Mouse (Mus musculus) spleen, postnatal 10 days (tissue): ENCODE results near the gene Mtmr3.

Source experiments
- DNase-seq, 2 experiments: peaks; one replicate each; pipeline ENCODE4 v3.0.0; 2021 to 2022; ENCODE audit warnings: low spot score in 2 of 2

Mtmr3 gene

DNA sequence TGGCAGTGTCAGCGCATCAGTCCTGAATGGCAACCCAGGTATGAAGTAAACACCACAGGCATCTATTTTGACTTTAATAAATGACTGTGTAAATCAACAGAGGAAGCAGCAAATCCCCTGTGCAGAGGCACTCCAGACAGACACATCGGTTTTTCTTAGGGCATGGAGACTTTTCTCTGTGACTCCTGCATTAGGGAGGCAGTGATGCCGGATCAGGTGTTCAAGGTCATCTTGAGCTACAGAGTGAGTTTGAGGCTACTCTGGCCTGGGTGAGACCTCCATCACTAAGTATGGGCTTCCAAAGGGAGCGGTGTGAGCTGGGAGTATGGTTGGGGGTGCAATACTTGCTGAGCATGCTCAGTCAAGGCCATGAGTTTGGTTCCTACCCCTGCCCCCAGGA lies 130.0 kb downstream of the Mtmr3 start:
- no peak for DNase-seq

DNA sequence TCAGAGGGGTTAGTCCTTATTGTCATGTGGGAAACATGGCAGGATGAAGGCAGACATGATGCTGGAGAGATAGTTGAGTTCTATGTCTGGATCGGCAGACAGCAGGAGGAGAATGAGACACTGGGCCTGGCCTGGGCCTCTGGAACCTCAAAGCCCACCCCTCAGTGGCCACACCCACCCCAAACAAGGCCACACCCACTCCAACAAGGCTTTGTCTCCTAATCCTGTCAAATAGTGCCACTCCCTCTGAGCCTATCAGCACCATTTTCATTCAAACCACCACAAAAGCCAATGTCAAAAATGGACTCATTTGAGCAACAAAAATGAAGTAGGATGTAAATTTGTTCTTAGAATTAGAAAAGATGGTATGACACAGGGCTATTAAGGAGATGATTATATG lies 130.5 kb downstream of the Mtmr3 start:
- DNase-seq: no peak

DNA sequence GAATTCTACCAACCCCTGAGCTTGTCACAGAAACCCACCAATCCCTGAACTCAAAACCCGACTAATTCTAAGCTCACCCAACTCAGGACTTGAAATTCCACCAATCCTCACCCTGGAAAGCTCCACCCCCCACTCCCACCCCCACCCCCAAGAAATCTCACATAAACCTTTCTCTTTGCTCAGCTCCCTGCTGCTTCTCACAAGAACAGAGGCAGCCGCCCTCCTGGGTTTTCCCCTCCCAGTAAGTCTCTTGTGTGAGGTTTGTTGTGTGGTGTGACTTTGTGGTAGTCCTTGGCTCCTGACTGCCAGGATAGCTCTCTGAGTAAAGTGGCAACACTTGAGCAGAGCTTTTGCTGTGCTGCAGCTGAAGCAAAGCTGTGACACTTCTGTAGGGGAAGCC lies 131.8 kb downstream of the Mtmr3 start:
- DNase-seq: no peak

DNA sequence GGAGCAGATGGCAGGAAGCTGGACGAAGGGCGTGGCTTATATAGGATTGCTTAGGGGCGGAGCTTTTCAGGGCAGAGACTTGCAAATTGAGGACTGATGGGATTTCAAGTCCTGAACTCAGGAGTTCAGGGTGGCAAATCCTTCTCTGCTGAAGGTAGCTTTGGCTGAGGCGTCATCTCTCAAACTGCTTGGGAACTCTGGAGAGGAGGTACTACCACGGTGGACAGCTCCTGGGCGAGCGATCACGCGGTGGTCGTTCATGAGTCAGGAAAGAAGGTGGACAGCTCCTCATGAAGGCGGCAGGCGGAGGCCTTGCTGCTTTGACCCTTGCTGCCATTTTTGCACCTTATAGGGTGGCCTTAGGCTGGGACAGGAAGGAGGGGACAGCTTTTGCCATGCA lies 133.5 kb downstream of the Mtmr3 start:
- DNase-seq: no peak

DNA sequence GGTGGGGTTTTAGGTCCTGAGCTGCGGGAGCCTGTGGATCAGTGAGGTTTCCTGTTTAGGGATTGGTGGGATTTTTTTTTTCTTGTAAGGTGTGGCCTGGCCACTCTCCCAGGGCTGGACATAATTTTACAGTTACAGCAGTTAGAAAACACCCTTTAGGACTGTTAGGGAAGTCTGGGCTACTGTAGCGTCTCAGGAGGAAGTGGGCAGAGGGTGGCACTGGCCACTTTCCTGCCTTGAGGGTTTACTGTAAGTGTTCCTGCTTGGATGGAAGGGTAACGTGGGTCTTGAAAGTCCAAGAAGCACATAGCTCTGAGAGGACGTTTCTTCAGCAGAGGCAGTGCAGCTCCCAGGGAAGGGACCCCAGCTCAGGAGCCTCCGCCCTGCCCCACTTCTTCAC lies 134.0 kb downstream of the Mtmr3 start:
- no peak for DNase-seq

DNA sequence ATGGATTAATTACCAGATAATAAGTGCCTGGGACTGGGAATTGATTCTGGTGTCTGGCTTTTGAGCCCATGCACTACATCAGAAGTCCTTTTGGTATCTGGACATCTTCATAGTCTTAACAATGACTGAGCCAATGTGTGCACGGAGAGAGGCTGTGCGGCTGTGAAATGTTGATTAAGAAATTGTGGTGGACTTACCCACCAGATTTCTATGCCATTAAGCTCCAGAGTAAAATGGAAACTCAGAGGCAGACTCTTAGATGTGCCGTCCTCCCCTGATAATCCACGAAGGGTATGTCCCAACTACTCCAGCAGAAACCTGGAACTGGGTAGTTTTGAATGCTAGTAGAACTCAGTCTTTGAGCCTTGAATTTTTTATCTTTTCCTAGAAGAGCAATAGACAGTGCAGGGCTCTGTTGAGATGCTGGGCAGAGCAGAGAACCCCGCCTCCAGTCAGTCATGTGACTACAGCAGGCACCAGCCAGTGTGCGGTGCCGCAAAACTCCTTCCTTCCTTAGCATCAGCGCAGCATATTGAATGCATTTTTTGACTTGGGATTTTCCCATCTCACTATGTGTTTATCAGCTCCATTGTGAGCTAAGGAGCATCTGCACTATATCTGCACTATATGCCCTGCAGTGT lies 139.6 kb downstream of the Mtmr3 start:
- DNase-seq: no peak

DNA sequence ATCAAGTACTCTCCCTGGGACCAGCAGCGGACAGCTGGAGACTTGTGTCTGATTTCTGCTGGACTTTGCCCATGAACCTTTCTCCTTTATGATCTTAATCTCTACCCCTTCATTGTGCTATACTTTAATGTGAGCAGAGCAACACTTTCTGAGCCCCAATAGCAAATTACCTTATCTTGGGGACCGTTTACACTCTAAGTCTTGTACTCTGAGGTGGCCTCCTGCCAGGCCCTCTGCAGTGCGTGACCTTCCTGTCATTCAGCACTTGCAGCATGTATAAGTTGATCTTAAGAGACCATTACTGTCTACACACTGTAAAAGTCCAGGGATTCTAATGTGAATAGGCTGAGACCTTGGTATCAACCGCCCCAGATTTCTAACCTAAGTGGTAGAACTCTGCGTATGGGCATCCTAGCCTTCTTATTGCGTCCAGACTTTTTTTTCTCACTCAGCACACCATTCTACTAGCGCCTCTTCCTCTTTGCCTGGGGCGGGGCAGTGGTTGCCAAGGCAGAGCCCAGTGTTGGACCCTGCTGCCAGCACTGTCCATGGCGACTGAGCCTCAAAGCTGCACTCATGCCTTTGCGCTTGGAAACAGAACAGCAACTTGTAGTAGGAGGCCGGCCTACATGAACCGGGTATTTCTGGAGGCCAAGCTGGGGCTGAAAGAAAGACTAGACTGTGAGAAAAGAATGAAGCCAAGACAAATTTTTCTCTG lies 142.0 kb downstream of the Mtmr3 start:
- no peak for DNase-seq

DNA sequence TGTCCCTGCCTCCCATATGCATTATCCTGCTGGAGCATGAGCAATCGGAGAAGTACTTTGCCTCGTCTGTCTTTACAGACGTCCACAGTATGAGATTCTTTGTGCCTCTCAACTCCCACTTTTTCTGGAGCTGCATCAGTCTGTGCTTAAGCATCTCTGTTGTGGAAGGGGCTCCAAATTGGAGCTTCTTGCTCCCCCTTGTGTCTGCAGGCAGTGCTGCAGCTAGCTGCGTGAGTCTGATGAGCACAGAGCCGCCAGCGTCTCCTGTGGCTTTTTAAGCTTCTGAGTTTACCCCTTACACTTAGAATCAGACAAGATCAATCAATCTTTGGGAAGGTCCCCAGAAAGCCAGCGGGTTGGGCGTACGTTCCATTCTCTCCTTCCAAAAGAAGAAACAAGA lies 143.5 kb downstream of the Mtmr3 start:
- DNase-seq: peak; percentile 35 to 70

DNA sequence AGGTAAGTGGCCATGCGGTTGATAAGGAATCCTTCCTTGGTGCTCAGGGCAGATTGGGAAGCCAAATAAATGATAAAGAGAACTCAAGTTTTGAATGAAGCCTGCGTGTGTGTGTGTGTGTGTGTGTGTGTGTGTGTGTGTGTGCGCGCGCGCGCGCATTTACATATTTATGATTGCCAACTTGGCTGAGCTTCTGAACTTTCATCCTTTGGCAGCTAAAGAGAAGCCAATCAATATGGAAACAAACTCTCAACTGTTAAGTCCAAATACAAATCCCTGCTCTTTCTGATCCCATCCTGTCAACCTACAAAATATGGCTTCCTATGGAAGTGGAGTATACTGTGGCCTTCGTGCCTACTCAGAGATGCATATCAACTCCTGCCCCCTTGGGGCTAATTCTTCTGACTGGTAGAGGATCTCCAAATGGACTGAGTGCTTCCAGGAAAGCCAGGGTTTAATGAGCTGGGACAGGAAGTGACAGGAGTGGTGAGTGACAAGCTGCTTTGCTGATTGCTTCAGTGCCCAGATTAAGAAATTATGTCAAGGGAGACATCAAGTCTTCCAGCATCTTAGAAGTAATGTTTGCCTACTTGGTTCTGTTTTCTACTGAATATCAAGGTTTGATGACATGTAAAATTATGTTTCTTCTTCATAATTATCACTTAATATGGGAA lies 148.3 kb downstream of the Mtmr3 start:
- DNase-seq: no peak

DNA sequence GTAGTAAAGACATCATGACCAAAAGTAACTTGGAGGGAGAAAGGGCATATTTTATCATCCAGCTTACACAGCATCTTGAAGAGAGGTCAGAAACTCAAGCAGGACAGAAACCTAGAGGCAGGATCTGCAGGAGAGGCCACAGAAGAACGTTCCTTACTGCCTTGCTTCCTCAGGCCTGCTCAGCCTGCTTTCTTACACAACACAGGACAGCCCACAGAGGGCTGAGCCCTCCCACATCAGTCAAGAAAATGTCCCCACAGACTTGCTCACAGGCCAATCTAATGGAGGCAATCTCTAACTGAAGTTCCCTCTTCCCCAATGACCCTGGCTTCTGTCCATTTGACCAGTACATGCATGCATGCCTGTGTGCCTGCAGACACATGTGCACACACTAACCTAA lies 152.4 kb downstream of the Mtmr3 start:
- no peak for DNase-seq

DNA sequence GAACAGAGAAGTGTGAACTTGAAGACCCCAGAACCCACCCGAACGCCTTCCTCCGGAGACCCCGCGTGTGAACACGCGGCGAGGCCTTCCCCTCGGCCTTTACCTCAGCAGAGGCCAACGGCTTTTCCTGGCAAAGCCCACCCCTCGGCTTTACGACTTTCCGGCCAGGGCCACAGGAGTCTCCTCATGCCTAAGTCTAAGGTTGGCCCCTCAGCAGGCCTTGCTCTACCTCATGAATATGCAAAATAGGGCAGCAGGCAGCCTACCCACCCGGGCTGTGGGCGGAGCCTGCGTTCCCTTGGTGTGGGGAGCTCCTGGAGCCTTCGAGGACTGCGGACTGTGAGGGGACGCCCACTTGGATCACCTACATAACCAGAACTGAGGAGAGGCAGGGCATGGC lies 153.7 kb downstream of the Mtmr3 start, which contains the start of gene Hormad2:
TSS of gene Hormad2 (minus strand) at position 128 of the 400 bp plus-strand sequence.
- peak in 1 of 2 experiments; percentile 47 for DNase-seq

DNA sequence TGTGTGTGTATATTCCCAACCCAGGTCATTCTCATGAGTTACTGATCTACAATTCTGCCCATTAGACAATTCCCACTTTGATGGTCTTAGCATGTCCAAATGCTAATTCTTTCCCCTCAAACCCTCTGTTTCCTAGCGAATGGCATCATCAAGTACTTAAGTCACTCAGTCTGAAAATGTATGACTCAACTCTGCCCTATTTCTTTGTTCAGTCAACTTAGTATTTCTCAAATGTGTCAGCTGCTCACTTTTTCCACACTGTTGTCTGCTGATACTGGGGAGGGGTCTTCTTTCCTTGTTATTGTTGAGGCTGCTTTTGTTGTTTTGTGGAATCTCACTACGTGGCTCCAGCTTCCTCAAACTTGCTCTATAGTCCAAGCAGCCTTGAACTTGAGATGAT lies 156.5 kb downstream of the Mtmr3 start:
- DNase-seq: no peak

DNA sequence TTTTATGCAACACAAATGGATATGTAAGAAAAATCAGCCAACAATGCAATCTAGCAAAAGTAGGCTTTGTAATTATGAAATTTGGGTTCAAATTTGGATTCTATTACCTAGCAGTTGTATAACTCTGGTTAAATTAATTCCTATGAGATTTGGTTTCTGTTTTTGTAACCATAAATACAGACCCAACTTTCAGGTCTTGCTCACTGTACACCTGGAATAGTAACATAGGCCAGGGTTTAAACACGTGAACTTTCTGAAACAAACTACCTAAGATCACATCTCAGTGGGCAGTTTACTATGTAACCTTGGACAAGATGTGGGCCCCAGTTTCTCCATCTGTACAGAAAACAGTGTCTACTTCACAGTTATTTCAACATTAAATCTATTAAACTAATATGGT lies 157.3 kb downstream of the Mtmr3 start:
- no peak for DNase-seq

DNA sequence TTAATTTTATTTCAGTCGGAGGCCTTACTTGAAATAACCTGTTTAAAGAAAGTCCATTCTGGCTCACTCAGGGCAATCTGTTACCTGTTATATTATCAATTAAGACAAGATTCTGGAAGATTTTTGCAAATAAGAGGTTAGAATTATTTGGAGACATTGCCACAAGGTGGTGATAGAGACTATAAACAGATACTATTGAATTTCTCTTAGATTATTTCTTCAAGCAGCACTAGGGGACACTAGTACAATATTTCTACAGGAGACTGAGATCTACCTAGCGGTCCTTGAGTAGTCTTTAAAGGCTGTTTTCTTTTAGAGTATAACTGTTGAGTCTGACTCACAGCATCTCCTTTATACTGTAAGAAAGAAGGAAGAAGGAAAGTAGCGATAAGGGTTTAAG lies 158.0 kb downstream of the Mtmr3 start:
- DNase-seq: no peak

DNA sequence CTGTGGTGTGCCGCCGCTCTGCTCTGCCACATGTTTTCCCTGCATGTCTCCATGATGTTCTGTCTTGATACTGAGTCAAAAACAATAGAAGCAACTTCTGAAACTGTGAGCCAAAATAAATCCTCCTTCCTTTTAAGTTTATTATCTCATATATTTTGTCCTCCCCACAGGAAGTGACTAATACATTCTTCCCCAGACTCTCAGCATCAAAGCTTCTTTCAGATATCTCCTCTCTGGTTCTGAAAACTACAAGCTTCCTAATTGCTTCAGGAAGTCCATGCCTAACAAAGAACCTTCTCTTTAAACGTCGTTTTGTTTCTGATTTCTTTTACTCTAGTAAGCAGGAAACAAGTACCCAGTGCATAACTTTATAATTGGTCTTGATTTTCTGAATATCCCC lies 160.2 kb downstream of the Mtmr3 start:
- DNase-seq: no peak
